Mouse (Mus musculus) megakaryocyte, embryonic 14.5 days (primary cell): Measurements from ENCODE around the gene Wdr90.

ENCODE experiments used
- FLI1 ChIP-seq: IDR thresholded peaks from 2 replicates; pipeline ENCODE4 v1.6.1; 2012; ENCODE audit warnings: low read length, inconsistent platforms, mixed read lengths
- GATA1 ChIP-seq: IDR thresholded peaks from 3 replicates; pipeline ENCODE4 v1.6.1; 2012; ENCODE audit warnings: mixed read lengths, low read length, inconsistent platforms, borderline replicate concordance

GRCm38 (mm10) chr17:25841117-25841880 is 20.0 kb downstream of the Wdr90 start, which contains the start of gene Gm20683:
- TF ChIP-seq GATA1 (no peak), FLI1 (no peak)
